Mouse (Mus musculus) hematopoietic stem cell, adult 5-6 weeks (primary cell): ENCODE measurements around the gene Cyp2j7. TPM values are rescaled to one million over a fixed set of nuclear protein-coding genes. Genes with fewer than 3 reads are reported as not detected.
A peak's percentile ranks its signal among the peaks of the same experiment; 100 is the strongest.
"Not testable (repeated sequence)": the region's sequence is repeated elsewhere in the genome, so short reads cannot be mapped to it uniquely, and the experiment has no call there.

Experiments
- ATAC-seq, 2 experiments: fragments of 125-278 bp in 1 of 2; replicated peaks in 1 of 2; 2 replicates each; pipeline ENCODE4 v1.8.0; 2016 to 2017; ENCODE audit warnings: inconsistent platforms in 2 of 2, mild to moderate bottlenecking in 2 of 2, moderate number of reproducible peaks in 2 of 2, low read depth in 1 of 2, moderate TSS enrichment in 1 of 2; ENCODE audit not compliant: low FRiP score in 2 of 2, poor library complexity in 2 of 2, severe bottlenecking in 2 of 2, insufficient read depth in 1 of 2, low TSS enrichment in 1 of 2
- total RNA-seq: library from RNA; stranded (forward); fragments of 172-1452, 232-1000 nt; gene quantifications from 2 replicates; pipeline ENCODE4 v1.2.3, GENCODE M21; 2017

Gene Cyp2j7
- not detected in 2 replicates for total RNA-seq

DNA sequence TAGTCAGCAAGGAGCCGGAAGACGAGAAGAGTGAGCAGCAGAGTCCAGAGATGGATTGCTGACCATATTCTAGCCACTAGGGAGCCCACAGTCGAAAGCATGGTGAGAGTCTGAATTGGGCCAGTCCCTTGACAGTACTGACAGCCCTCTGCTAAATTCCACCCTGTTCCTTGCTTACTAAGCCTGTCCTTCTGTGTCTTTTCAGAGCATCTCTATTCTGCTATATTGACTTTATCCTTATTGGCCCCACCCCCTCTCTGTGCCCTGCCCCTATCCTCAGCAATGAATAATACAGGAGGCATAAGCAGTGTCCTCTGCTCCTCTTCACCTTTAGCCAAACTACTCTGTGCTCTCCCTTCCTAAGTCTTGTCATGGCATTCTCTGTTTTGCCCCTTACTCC, at the start of gene Cyp2j7:
Gene Cyp2j7, minus strand, starts transcription at position 101 of the 400 bp plus-strand sequence.
- no peak for ATAC-seq

DNA sequence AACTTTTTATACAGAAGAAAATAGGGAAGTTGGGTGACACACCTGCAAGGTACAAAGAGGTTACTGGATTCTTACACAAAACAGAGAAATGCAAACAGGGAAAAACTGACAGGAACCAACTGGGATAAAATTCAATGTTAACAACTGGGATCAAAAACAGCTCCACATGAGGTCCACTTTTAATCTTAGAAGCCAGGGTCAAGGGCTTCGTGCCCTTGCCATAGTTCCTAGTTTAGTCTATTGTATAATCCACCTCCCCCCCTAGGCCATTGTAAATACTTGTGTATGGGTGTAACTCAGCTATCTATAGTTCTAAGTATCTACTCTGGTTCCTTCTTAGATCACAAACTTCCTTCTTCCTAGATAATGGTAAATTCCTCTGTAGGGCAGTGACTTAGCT, 40.4 kb upstream of the Cyp2j7 start:
- not testable (repeated sequence) for ATAC-seq

DNA sequence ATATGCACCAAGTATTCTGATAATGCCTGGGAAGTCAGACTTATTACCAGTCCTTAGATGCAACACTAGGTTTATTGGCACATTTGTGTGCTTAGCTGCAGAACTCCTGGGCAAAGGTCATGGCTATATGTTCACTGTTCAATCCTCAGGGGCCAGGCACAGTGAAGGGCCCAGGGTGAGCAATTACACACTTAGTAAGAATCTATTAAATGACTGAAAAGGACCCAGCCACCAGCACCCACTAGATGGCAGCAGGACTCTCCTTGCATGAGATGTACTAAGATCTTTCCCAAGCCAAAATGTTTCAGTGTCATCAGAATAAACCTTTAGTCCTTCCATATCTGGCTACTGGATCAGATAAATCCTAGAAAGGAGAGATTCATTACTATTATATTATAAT, 37.4 kb upstream of the Cyp2j7 start:
- peak; percentile 76 to 88 for ATAC-seq

DNA sequence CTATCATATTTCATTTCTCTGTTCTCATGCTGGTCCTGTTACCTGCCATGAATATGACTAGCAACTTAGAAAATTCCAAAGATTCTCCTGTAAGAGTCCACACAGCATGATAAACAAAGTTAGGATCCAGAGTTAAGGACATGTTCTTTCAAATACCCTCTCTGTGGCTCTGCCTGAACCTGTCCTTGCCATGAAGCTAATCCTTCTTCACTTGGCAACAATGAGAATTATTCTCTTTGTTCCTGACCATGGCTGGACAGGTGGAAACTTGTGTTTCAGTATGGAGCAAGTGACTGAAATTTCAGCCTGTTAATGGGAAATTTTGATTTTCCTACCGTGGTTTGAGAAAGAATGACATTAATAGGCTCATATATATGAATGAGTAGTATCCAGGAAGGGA, 39.8 kb downstream of the Cyp2j7 start:
- no peak for ATAC-seq

DNA sequence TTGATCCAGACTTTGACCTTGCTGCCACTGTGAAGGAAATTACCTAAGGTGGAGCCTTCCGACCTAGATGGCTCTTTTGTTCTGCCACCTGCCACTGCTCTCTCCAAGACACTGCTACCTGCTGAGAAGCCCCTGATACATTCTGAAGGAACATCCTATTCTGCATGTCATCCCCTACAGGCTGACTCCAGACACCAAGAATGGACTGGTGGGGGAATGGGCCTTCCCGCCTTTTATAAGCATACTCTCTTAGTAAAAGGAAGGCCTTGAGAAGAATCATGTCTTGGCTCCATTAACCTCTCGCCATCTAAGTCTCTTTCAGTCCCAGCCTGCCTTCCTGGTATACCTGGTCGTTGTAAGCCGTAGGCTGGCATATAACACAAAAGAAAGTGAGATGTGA, 47.1 kb downstream of the Cyp2j7 start:
- ATAC-seq: not testable (repeated sequence)

DNA sequence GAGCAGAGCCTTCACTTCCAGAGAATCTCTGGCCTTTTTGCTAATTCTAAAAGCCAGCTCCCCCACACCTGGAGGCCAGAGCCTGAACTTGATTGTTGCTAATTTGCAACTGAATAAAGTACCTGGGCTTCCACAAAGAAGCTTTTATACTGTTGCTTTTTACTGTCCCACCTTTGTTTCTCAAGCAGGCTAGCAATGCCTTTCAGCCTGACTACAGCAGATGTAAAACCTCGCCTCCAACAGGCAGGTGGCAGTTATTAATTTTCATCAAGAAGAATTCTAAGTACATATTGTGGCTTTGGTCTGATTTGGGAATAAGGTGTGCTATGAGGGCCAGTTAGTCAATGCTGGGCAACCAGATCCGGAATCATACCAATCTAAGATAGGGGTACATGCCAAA, 47.8 kb downstream of the Cyp2j7 start:
- not testable (repeated sequence) for ATAC-seq

DNA sequence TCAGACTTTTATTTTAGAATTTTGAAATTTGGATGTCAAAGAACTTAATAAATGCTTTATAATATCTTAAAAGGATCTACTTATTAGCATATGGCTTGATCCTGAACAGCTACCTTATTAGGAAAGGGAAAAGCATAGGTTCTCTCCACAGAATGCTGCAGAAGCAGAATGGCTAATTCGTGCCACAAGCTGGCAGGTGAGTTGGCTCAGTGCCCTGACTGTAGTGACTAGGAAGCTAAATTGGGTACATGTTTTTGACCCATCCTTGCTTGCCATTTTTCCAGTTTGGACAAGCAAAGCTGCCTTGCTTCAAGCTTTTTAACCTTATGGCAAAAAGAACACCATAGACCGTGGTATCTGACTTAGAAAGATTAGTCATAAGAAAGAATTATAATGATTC, 48.3 kb downstream of the Cyp2j7 start:
- not testable (repeated sequence) for ATAC-seq

DNA sequence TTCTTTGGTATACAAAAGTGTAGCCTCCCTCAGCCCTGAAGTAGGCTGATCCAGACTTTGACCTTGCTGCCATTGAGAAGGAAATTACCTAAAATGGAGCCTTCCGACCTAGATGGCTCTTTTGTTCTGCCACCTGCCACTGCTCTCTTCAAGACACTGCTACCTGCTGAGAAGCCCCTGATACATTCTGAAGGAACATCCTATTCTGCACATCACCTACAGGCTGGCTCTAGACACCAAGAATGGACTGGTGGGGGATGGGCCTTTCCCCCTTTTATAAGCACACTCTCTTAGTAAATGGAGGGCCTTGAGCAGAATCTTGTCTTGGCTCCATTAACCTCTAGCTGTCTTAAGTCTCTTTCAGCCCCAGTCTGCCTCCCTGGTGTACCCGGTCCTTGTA, 51.7 kb downstream of the Cyp2j7 start:
- ATAC-seq: not testable (repeated sequence)

DNA sequence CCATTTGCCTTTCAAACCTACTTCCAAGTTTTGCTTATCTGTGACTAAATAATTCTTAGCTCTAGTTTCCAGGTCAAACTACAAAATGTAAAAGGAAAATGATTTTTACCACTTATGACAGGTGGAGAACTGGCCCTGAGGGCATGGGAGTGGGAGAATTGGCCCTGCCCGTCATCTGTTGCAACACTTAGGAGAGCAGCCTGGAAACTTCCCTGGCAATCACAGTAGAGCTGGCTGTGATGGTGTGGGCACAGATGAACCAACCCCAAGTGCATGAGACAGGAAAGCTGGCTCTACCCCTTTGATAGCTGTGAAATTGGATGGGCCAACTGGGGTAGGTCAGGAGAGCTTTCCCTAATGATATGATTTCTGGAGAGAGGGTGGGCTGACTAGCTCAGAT, 73.6 kb downstream of the Cyp2j7 start:
- ATAC-seq: no peak

DNA sequence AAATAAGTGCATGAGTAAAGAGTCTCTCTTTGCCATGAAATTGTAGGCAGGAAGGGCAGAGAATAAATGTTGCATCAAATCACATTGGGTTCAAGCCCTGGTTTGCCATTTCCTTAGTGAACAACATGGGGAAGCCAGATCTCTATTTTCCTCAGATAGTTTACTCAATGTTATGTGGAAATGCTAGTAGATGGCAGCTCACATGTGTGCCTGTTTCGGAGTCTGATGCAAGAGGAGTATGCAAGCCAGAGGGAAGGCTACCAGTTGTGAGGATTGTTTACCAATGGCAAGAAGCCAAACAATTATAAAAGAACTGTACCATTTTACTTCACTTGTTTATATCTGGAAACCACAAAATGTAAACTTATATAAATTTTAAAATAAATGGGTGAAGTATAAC, 74.9 kb downstream of the Cyp2j7 start:
- no peak for ATAC-seq

Other genes starting within 250 kb of the Cyp2j7 start
- not detected in 2 replicates for gene Cyp2j13, start 159.1 kb downstream of the Cyp2j7 start, total RNA-seq
- gene Cyp2j12, start 95.5 kb downstream of the Cyp2j7 start, total RNA-seq: not detected in 2 replicates
- gene Cyp2j11, start 112.0 kb upstream of the Cyp2j7 start, total RNA-seq: not detected in 2 replicates